Mouse (Mus musculus): Measurements from ENCODE around the gene Pmf1.

DNA sequence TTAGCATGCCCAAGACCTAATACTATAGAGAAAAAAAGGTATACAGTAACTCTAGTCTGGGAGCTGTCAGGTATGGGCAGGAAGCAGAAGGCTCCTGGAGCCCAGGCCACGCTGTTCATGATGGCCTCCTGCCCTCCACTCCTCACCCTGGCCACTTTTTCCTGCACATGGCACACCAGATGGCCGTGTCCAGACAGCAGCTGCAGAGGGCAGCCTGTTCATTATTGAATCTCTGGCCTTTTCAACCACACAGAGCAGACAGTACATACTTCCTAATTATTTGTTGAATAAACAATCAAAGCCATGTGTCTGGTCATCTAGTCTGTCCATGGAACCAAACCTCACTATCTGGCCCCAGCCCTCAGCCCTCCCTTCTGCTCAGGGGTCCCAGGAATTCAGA lies 11.5 kb downstream of the Pmf1 start:
- no peak for TF ChIP-seq CTCF (IDR thresholded peaks at IDR 0.05; ENCODE audit: low read depth, low read length)
- no peak for TF ChIP-seq POLR2A (IDR thresholded peaks at IDR 0.05; ENCODE audit: extremely low read depth, insufficient read depth, low read length)

All from liver, adult 2 months (tissue).